Mouse (Mus musculus) brain, embryonic 14.5 days (tissue): ENCODE measurements around the gene Glis3.

Experiments
- CTCF ChIP-seq: fragments of 200-500 bp; IDR thresholded peaks from 2 replicates; pipeline ENCODE4 v1.5.1; 2012; ENCODE audit warnings: inconsistent platforms, mild to moderate bottlenecking, moderate library complexity, borderline replicate concordance; ENCODE audit not compliant: insufficient read depth, insufficient read length; ENCODE audit errors: extremely low read depth
- POLR2A ChIP-seq: fragments of 200-500 bp; IDR thresholded peaks from 2 replicates; pipeline ENCODE4 v1.6.1; 2012; ENCODE audit warnings: mild to moderate bottlenecking, inconsistent platforms, borderline replicate concordance; ENCODE audit not compliant: poor library complexity, insufficient read depth, insufficient read length, severe bottlenecking; ENCODE audit errors: extremely low read depth

- TF ChIP-seq CTCF (no peak), POLR2A (no peak)
These were observed 311.7 kb downstream of the Glis3 start for GRCm38 (mm10) chr19:28368215-28368614.
